Mouse (Mus musculus): Measurements from ENCODE around the gene Sh2b3. TPM values are rescaled to one million over a fixed set of nuclear protein-coding genes. Genes with fewer than 3 reads are reported as not detected.
A peak's percentile ranks its signal among the peaks of the same experiment; 100 is the strongest.

Sh2b3 gene
- polyA plus RNA-seq, 1 experiment from 2014 or later = 26.4 TPM

DNA sequence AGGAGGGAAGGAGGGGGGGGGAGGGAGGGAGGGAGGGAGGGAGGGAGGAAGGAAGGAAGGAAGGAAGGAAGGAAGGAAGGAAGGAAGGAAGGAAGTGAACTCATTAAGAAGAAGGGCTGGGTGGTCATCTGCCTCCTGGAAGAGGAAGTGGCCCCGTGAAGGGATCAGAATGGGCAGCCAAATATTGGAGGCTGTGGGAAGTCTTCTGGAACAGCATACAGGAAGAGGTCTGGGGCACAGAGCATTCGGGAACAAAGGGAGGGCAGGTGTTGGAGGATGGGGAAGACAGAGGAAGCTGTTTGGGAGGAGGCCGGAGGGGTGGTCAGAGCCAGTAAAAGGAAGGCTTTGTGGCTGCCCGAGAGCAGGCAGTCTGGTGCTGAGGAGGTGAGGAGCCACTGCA lies 7.9 kb upstream of the Sh2b3 start:
- peaks cover 14% of the 10 kb centered on the region; the same call in 1 of the 2 replicates for H3K27me3 ChIP-seq (ENCODE audit: insufficient read depth, low read length)
- WGBS = 23% methylated on average over 4 of the region's 4 CpGs
- no peak overlapping the region for H3K9ac ChIP-seq
- no peak overlapping the region for H3K4me3 ChIP-seq (ENCODE audit: low read depth, low read length)
- no peak for TF ChIP-seq CTCF (IDR thresholded peaks at IDR 0.05; ENCODE audit: low read depth)
- H3K36me3 ChIP-seq (ENCODE audit: insufficient read depth) = no peaks in the 10 kb centered on the region
- no peaks in the 10 kb centered on the region for H3K9me3 ChIP-seq (ENCODE audit: low read depth, low read length)
- H3K4me2 ChIP-seq = no peak overlapping the region
- H3K27ac ChIP-seq (ENCODE audit: low read depth) = no peak overlapping the region
- no peak for DNase-seq
- peaks cover 12% of the 10 kb centered on the region for H3K4me1 ChIP-seq (ENCODE audit: insufficient read depth)
- no peak for ATAC-seq (ENCODE audit: insufficient read depth)

DNA sequence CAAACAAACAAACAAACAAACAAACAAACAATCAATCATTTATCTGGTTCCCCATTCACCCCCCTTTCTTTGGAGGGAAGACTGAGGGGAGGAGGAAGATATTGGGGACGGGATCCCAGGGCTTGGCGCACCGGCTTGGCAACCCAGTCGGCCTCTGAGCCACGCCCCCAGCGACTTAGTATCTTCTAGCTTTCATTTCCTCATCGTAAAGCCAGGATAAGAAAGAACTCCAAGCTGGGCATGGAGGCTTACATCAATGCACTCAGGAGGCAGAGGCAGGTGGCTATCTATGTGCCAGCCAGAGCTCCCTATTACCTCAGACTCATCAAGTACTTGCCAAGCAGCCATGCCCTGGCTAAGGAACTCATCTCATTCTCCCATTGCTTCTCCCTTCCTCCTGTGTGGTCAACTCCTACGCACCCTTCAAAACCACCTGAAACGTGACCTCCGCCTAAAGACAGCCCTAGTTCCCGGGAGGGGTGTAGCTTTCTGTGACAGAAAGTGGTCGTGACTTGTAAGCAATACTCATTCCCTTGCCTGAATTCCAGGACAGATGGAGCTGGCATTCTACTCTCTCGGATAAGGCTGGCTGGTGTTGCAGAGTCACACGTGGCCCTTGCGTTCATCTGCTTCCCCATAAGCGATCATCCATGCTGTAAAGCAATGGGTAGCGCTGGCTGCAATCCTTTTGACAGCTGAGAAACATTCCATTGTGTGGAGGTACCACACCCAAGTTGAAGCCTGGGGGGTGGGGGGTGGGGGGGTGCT lies 5.9 kb upstream of the Sh2b3 start:
- 12% methylated on average over 17 of the region's 17 CpGs for WGBS
- peaks cover 14% of the 10 kb centered on the region; the same call in 1 of the 2 replicates for H3K27me3 ChIP-seq (ENCODE audit: insufficient read depth, low read length)
- H3K9ac ChIP-seq = no peak overlapping the region
- TF ChIP-seq CTCF (IDR thresholded peaks at IDR 0.05; ENCODE audit: low read depth) = no peak
- no peaks in the 10 kb centered on the region for H3K9me3 ChIP-seq (ENCODE audit: low read depth, low read length)
- DNase-seq (peak; percentile 51), ATAC-seq (ENCODE audit: insufficient read depth) (no peak)
- peak overlapping the region; percentile 92 for H3K4me2 ChIP-seq
- peak overlapping the region; percentile 51 for H3K4me3 ChIP-seq (ENCODE audit: low read depth, low read length)
- H3K27ac ChIP-seq (ENCODE audit: low read depth) = no peak overlapping the region
- peaks cover 7% of the 10 kb centered on the region for H3K4me1 ChIP-seq (ENCODE audit: insufficient read depth)
- no peaks in the 10 kb centered on the region for H3K36me3 ChIP-seq (ENCODE audit: insufficient read depth)

GRCm38 (mm10) chr5:121842665-121843118 lies 5.2 kb upstream of the Sh2b3 start:
- peak; percentile 50; the same call in 1 of the 2 replicates for ATAC-seq (ENCODE audit: insufficient read depth)
- Histone ChIP-seq H3K4me3 (ENCODE audit: low read depth, low read length) (peak overlapping the region; percentile 51), H3K4me1 (ENCODE audit: insufficient read depth) (peaks cover 13% of the 10 kb centered on the region), H3K27ac (ENCODE audit: low read depth) (0 out of 2 replicates have a peak overlapping the region, but pooled peaks have one; percentile 24), H3K4me2 (peak overlapping the region; percentile 92), H3K27me3 (ENCODE audit: insufficient read depth, low read length) (peaks cover 14% of the 10 kb centered on the region; the same call in 1 of the 2 replicates), H3K9ac (peak overlapping the region; percentile 58), H3K9me3 (ENCODE audit: low read depth, low read length) (no peaks in the 10 kb centered on the region), H3K36me3 (ENCODE audit: insufficient read depth) (no peaks in the 10 kb centered on the region)
- peak; percentile 88 for DNase-seq
- under 1% methylated on average over 33 of the region's 33 CpGs for WGBS
- peak; percentile 97 for TF ChIP-seq CTCF (IDR thresholded peaks at IDR 0.05; ENCODE audit: low read depth)

DNA sequence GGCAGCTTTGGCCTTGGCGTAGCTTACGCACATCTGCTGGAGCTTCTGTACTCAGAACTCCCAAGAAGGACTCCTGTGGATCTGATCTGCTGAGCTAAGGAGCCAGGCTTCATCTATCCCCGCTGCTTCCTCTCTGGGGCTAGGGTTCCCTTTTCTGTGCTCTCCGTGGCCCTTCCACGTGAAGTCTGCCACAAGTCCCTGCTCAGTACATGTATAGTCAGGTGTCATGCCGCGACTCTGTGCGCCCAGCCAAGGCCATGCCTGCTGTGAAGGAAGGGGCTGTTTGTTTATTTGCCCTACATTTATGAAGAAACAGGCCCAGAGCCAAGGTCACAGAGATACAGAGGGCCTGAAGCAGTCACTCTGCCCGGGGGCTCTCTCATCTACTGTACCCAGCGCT lies 4.5 kb upstream of the Sh2b3 start:
- Histone ChIP-seq H3K4me2 (no peak overlapping the region), H3K4me1 (ENCODE audit: insufficient read depth) (peaks cover 17% of the 10 kb centered on the region), H3K36me3 (ENCODE audit: insufficient read depth) (no peaks in the 10 kb centered on the region), H3K27me3 (ENCODE audit: insufficient read depth, low read length) (peaks cover 14% of the 10 kb centered on the region; the same call in 1 of the 2 replicates), H3K27ac (ENCODE audit: low read depth) (no peak overlapping the region), H3K9ac (no peak overlapping the region), H3K4me3 (ENCODE audit: low read depth, low read length) (no peak overlapping the region), H3K9me3 (ENCODE audit: low read depth, low read length) (no peaks in the 10 kb centered on the region)
- 37% methylated on average over 10 of the region's 10 CpGs for WGBS
- no peak for TF ChIP-seq CTCF (IDR thresholded peaks at IDR 0.05; ENCODE audit: low read depth)
- no peak for DNase-seq
- ATAC-seq (ENCODE audit: insufficient read depth) = no peak

- peaks cover 17% of the 10 kb centered on the region for H3K4me1 ChIP-seq (ENCODE audit: insufficient read depth)
- H3K9me3 ChIP-seq (ENCODE audit: low read depth, low read length) = no peaks in the 10 kb centered on the region
- H3K4me3 ChIP-seq (ENCODE audit: low read depth, low read length) = no peak overlapping the region
- peaks cover 14% of the 10 kb centered on the region; the same call in 1 of the 2 replicates for H3K27me3 ChIP-seq (ENCODE audit: insufficient read depth, low read length)
- no peaks in the 10 kb centered on the region for H3K36me3 ChIP-seq (ENCODE audit: insufficient read depth)
- DNase-seq (no peak), ATAC-seq (ENCODE audit: insufficient read depth) (no peak)
- H3K27ac ChIP-seq (ENCODE audit: low read depth) = no peak overlapping the region
- no peak overlapping the region for H3K4me2 ChIP-seq
- no peak overlapping the region for H3K9ac ChIP-seq
- TF ChIP-seq CTCF (IDR thresholded peaks at IDR 0.05; ENCODE audit: low read depth) = no peak
- 83% methylated on average over 9 of the region's 9 CpGs for WGBS
These were observed 4.1 kb upstream of the Sh2b3 start for GRCm38 (mm10) chr5:121841516-121841915.

DNA sequence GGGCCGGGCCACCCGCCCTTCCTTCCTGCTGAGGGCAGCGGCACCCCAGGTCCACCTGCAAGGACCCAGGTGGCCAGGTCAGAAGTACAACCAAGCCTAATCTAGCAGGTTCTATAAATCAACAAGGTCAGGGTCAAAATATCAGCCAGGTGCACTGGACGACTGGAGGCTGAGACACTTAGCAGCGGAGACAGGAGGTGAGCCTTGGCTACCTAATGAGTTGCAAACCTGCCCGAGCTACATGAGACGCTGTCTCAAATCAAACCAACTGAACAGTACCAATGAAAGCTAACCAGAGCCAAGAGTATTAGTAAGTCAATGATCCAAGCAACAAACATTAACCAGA lies 1.7 kb upstream of the Sh2b3 start:
- Histone ChIP-seq H3K9me3 (ENCODE audit: low read depth, low read length) (no peaks in the 10 kb centered on the region), H3K9ac (peak overlapping the region; percentile 54), H3K36me3 (ENCODE audit: insufficient read depth) (no peaks in the 10 kb centered on the region), H3K27me3 (ENCODE audit: insufficient read depth, low read length) (peaks cover 4% of the 10 kb centered on the region), H3K27ac (ENCODE audit: low read depth) (peak overlapping the region; percentile 80; the same call in 1 of the 2 replicates), H3K4me1 (ENCODE audit: insufficient read depth) (peaks cover 29% of the 10 kb centered on the region), H3K4me3 (ENCODE audit: low read depth, low read length) (peak overlapping the region; percentile 78), H3K4me2 (peak overlapping the region; percentile 85)
- ATAC-seq (ENCODE audit: insufficient read depth) (no peak), DNase-seq (no peak)
- 17% methylated on average over 7 of the region's 7 CpGs for WGBS
- TF ChIP-seq CTCF (IDR thresholded peaks at IDR 0.05; ENCODE audit: low read depth) = no peak

DNA sequence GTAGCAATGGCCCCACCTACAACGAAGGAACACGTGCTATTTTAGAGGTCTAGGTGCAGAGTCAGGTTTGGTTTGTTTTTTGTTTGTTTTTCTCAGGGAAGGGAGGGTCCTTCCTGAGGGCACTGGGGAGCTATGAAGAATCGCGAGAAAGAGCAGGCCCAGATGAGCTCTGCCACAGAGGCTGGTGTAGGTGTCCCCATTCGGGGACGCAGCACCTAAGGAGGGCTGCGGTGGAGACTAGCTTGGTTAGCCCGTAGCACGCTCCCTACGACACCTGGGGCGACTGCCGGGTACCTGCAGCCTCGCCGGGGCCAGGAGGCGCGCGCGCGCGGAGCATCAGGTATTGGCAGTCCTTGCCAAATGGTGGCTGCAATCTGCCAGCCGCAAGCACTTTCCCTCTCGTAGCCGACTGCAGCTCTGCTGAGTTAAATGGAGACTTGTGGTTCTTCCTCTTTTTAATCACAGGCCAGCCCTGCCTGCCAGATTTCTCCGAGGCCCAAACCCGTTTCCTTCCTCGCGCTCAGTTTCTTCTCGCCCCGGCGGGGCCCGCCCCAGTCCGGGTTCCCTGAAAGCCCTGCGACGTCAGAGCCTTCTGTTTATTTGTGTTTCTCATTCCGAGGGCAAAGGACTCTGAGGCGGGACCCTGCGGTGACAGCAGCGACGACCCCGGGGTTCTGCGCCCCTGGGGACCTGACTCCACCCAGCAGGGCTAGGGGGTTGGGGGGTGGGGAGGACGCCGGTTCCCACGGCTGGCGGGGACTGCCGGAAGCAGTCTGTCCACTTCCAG lies 1.1 kb upstream of the Sh2b3 start:
- no peak for TF ChIP-seq CTCF (IDR thresholded peaks at IDR 0.05; ENCODE audit: low read depth)
- Histone ChIP-seq H3K4me1 (ENCODE audit: insufficient read depth) (peaks cover 31% of the 10 kb centered on the region), H3K27me3 (ENCODE audit: insufficient read depth, low read length) (peaks cover 3% of the 10 kb centered on the region), H3K9me3 (ENCODE audit: low read depth, low read length) (no peaks in the 10 kb centered on the region), H3K4me3 (ENCODE audit: low read depth, low read length) (peak overlapping the region; percentile 78), H3K36me3 (ENCODE audit: insufficient read depth) (no peaks in the 10 kb centered on the region), H3K9ac (peak overlapping the region; percentile 54), H3K27ac (ENCODE audit: low read depth) (peak overlapping the region; percentile 80; the same call in 1 of the 2 replicates), H3K4me2 (peak overlapping the region; percentile 85)
- ATAC-seq (ENCODE audit: insufficient read depth) (no peak), DNase-seq (peak; percentile 74)
- WGBS = 1% methylated on average over 46 of the region's 46 CpGs

Data from lung, embryonic 14.5 days (tissue).